Mouse (Mus musculus): ENCODE data around the gene Hmgn1. TPM values are rescaled to one million over a fixed set of nuclear protein-coding genes. Genes with fewer than 3 reads are reported as not detected.

The Hmgn1 gene
- total RNA-seq (2012; rRNA removed) = 243 and 304 TPM in 2 replicates
- total RNA-seq (2014; rRNA removed) = 394 and 426 TPM in 2 replicates
- 745 and 979 TPM in 2 replicates for polyA plus RNA-seq (2012; ENCODE audit: insufficient read length, low read depth)

GRCm38 (mm10) chr16:96127657-96128344 is at the start of gene Hmgn1:
Gene Hmgn1, minus strand, starts transcription at chr16:96127729.
- in situ Hi-C loops (cut with MboI; ENCODE audit: low pct_ligation_motif_present, low pct_unique_long_range_greater_than_20kb, low sequenced_read_pairs) (no loop called here), dilution Hi-C loops (cut with MboI; ENCODE audit: extremely low pct_ligation_motif_present, extremely low pct_unique_long_range_greater_than_20kb, low sequenced_read_pairs) (no loop called here)
- Histone ChIP-seq H3K9me3 (replicated peaks; ENCODE audit: low read length) (no peaks in the 10 kb centered on the region), H3K4me3 (replicated peaks in 1 of 3; ENCODE audit: low read depth in 2 of 3, low read length in 2 of 3, poor library complexity in 1 of 3) (peak within 1 kb of the TSS; percentile 74 to 86 (median 77)), H3K36me3 (replicated peaks in 1 of 2; ENCODE audit: control insufficient read depth in 1 of 2, insufficient read depth in 1 of 2, low read length in 1 of 2) (peaks cover 26 to 40% of the 10 kb centered on the region in 2 experiments), H3K27ac (ENCODE audit: insufficient read depth, low read depth) (peak within 1 kb of the TSS; percentile 49), H3K27me3 (replicated peaks) (peaks cover 4% of the 10 kb centered on the region), H3K79me2 (replicated peaks; ENCODE audit: control insufficient read depth, extremely low read depth, insufficient read depth, poor library complexity, severe bottlenecking) (peaks cover 18% of the 10 kb centered on the region), H3K4me2 (ENCODE audit: insufficient read depth, low read depth, poor library complexity, severe bottlenecking) (peak within 1 kb of the TSS; percentile 96), H3K9ac (ENCODE audit: insufficient read depth, low read depth) (peak within 1 kb of the TSS; percentile 81), H3K4me1 (ENCODE audit: control insufficient read depth in 1 of 2, insufficient read depth in 2 of 2) (peaks cover 3 to 37% of the 10 kb centered on the region in 2 experiments; a peak in 3 of 4 replicates)
- TF ChIP-seq MAZ (IDR thresholded peaks at IDR 0.05; ENCODE audit: low read depth, low read length) (peak; percentile 62; the same call in 1 of the 2 replicates), PAX5 (IDR thresholded peaks at IDR 0.05; ENCODE audit: low read length) (no peak), TBP (conservative IDR thresholded peaks at IDR 0.05; ENCODE audit: low read depth, low read length) (no peak), JUN (IDR thresholded peaks at IDR 0.05; ENCODE audit: insufficient read depth, low read depth, low read length) (no peak), ZC3H11A (IDR thresholded peaks at IDR 0.05; ENCODE audit: low read depth, low read length) (no peak), NELFE (IDR thresholded peaks at IDR 0.05; ENCODE audit: low read depth, low read length) (peak; percentile 98), IRF4 (IDR thresholded peaks at IDR 0.05; ENCODE audit: low read depth, low read length) (peak; percentile 48), USF2 (conservative IDR thresholded peaks at IDR 0.05; ENCODE audit: low read depth, low read length) (peak; percentile 94), JUND (conservative IDR thresholded peaks at IDR 0.05; ENCODE audit: low read depth, low read length) (no peak; the same call in 1 of the 2 replicates), BHLHE40 (IDR thresholded peaks at IDR 0.05; ENCODE audit: low read depth, low read length) (peak; percentile 48), UBTF (IDR thresholded peaks at IDR 0.05; ENCODE audit: low read depth, low read length) (no peak), MXI1 (IDR thresholded peaks at IDR 0.05; ENCODE audit: low read depth, low read length) (peak; percentile 85), CHD1 (IDR thresholded peaks at IDR 0.05; ENCODE audit: low read depth, low read length) (no peak), E2F4 (IDR thresholded peaks at IDR 0.05; ENCODE audit: insufficient replicate concordance, low read depth, low read length) (no peak), MYC (IDR thresholded peaks at IDR 0.05; ENCODE audit: low read depth, low read length) (peak; percentile 20; the same call in 1 of the 2 replicates), POLR2AphosphoS2 (IDR thresholded peaks at IDR 0.05; ENCODE audit: low read depth, low read length) (peak; percentile 91), NRF1 (IDR thresholded peaks at IDR 0.05; ENCODE audit: low read depth, low read length) (peak; percentile 100), CHD2 (IDR thresholded peaks at IDR 0.05; ENCODE audit: low read length) (peak; percentile 60; the same call in 1 of the 2 replicates), POLR2A (IDR thresholded peaks at IDR 0.05; ENCODE audit: low read depth, low read length) (peak; percentile 92), SIN3A (IDR thresholded peaks at IDR 0.05; ENCODE audit: low read length) (peak; percentile 86), CTCF (conservative IDR thresholded peaks at IDR 0.05 in 1 of 2, IDR thresholded peaks at IDR 0.05 in 1 of 2; ENCODE audit: low read depth in 2 of 2, low read length in 2 of 2) (no peak), USF1 (IDR thresholded peaks at IDR 0.05; ENCODE audit: low read depth, low read length) (peak; percentile 97), EP300 (IDR thresholded peaks at IDR 0.05; ENCODE audit: low read length) (0 out of 2 replicates have a peak, but pooled peaks have one; percentile 43), ZNF384 (IDR thresholded peaks at IDR 0.05; ENCODE audit: low read depth, low read length) (no peak), ZMIZ1 (IDR thresholded peaks at IDR 0.05; ENCODE audit: low read depth, low read length) (peak; percentile 89; the same call in 1 of the 2 replicates), KAT2A (IDR thresholded peaks at IDR 0.05; ENCODE audit: insufficient replicate concordance, low read length) (0 out of 2 replicates have a peak, but pooled peaks have one; percentile 64), RAD21 (IDR thresholded peaks at IDR 0.05; ENCODE audit: low read depth, low read length) (no peak), GABPA (IDR thresholded peaks at IDR 0.05; ENCODE audit: insufficient replicate concordance, low read depth, low read length) (no peak), MEF2A (IDR thresholded peaks at IDR 0.05; ENCODE audit: borderline replicate concordance, low read depth, low read length) (peak; percentile 94), ELF1 (IDR thresholded peaks at IDR 0.05; ENCODE audit: low read depth, low read length) (peak; percentile 68), MAX (IDR thresholded peaks at IDR 0.05; ENCODE audit: low read length) (peak; percentile 98), ZKSCAN1 (IDR thresholded peaks at IDR 0.05; ENCODE audit: borderline replicate concordance, low read depth, low read length) (no peak), MAFK (IDR thresholded peaks at IDR 0.05; ENCODE audit: insufficient replicate concordance, low read length) (0 out of 2 replicates have a peak, but pooled peaks have one; percentile 23), HCFC1 (IDR thresholded peaks at IDR 0.05; ENCODE audit: low read depth, low read length) (peak; percentile 73), ETS1 (conservative IDR thresholded peaks at IDR 0.05; ENCODE audit: low read depth, low read length) (0 out of 2 replicates have a peak, but pooled peaks have one; percentile 41), TCF12 (IDR thresholded peaks at IDR 0.05; ENCODE audit: low read depth, low read length) (peak; percentile 84), RCOR1 (conservative IDR thresholded peaks at IDR 0.05; ENCODE audit: low read depth, low read length) (0 out of 2 replicates have a peak, but pooled peaks have one; percentile 58), SMC3 (IDR thresholded peaks at IDR 0.05; ENCODE audit: low read depth, low read length) (no peak; the same call in 1 of the 2 replicates)
- peak; percentile 98 for DNase-seq (ENCODE audit: extremely low read depth)

Measured in CH12.LX (cell line).